Mouse (Mus musculus): ENCODE data around the gene Cenpo. TPM values are rescaled to one million over a fixed set of nuclear protein-coding genes. Genes with fewer than 3 reads are reported as not detected.

Gene Cenpo
- polyA plus RNA-seq, 1 experiment from 2014 or later = 8.3 TPM

GRCm38 (mm10) chr12:4188171-4189059 is 45.7 kb downstream of the Cenpo start:
- no peak overlapping the region for H3K9ac ChIP-seq (ENCODE audit: low read depth, low read length)
- H3K27me3 ChIP-seq (ENCODE audit: control insufficient read depth, insufficient read depth, low read depth, low read length) = no peaks in the 10 kb centered on the region
- WGBS (ENCODE audit: insufficient replicate concordance) = 37% methylated on average over 14 of the region's 14 CpGs
- H3K4me2 ChIP-seq (ENCODE audit: low read depth, low read length) = no peak overlapping the region
- H3K4me1 ChIP-seq (ENCODE audit: control insufficient read depth, low read depth, low read length) = no peaks in the 10 kb centered on the region
- no peaks in the 10 kb centered on the region for H3K9me3 ChIP-seq (replicated peaks; ENCODE audit: control insufficient read depth, low read length)
- ATAC-seq (ENCODE audit: low read depth) = 0 out of 2 replicates have a peak, but pooled peaks have one; percentile 9
- H3K27ac ChIP-seq (ENCODE audit: low read length) = no peak overlapping the region
- no peaks in the 10 kb centered on the region for H3K36me3 ChIP-seq (ENCODE audit: control insufficient read depth, insufficient read depth)
- no peak overlapping the region for H3K4me3 ChIP-seq (ENCODE audit: low read depth, low read length)

- no peaks in the 10 kb centered on the region for H3K27me3 ChIP-seq (ENCODE audit: control insufficient read depth, insufficient read depth, low read depth, low read length)
- H3K4me2 ChIP-seq (ENCODE audit: low read depth, low read length) = no peak overlapping the region
- no peaks in the 10 kb centered on the region for H3K36me3 ChIP-seq (ENCODE audit: control insufficient read depth, insufficient read depth)
- H3K4me3 ChIP-seq (ENCODE audit: low read depth, low read length) = no peak overlapping the region
- H3K9ac ChIP-seq (ENCODE audit: low read depth, low read length) = no peak overlapping the region
- H3K9me3 ChIP-seq (replicated peaks; ENCODE audit: control insufficient read depth, low read length) = no peaks in the 10 kb centered on the region
- ATAC-seq (ENCODE audit: low read depth) = no peak
- 36% methylated on average over 2 of the region's 2 CpGs for WGBS (ENCODE audit: insufficient replicate concordance)
- no peaks in the 10 kb centered on the region for H3K4me1 ChIP-seq (ENCODE audit: control insufficient read depth, low read depth, low read length)
- no peak overlapping the region for H3K27ac ChIP-seq (ENCODE audit: low read length)
Observed at GRCm38 (mm10) chr12:4184648-4185047, 49.4 kb downstream of the Cenpo start.

GRCm38 (mm10) chr12:4180507-4180906 is 53.6 kb downstream of the Cenpo start:
- no peak overlapping the region for H3K4me2 ChIP-seq (ENCODE audit: low read depth, low read length)
- no peak for ATAC-seq (ENCODE audit: low read depth)
- H3K27me3 ChIP-seq (ENCODE audit: control insufficient read depth, insufficient read depth, low read depth, low read length) = no peaks in the 10 kb centered on the region
- no peak overlapping the region for H3K4me3 ChIP-seq (ENCODE audit: low read depth, low read length)
- H3K4me1 ChIP-seq (ENCODE audit: control insufficient read depth, low read depth, low read length) = no peaks in the 10 kb centered on the region
- H3K9me3 ChIP-seq (replicated peaks; ENCODE audit: control insufficient read depth, low read length) = no peaks in the 10 kb centered on the region
- H3K27ac ChIP-seq (ENCODE audit: low read length) = no peak overlapping the region
- WGBS (ENCODE audit: insufficient replicate concordance) = 34% methylated on average over 3 of the region's 3 CpGs
- no peaks in the 10 kb centered on the region for H3K36me3 ChIP-seq (ENCODE audit: control insufficient read depth, insufficient read depth)
- H3K9ac ChIP-seq (ENCODE audit: low read depth, low read length) = no peak overlapping the region

DNA sequence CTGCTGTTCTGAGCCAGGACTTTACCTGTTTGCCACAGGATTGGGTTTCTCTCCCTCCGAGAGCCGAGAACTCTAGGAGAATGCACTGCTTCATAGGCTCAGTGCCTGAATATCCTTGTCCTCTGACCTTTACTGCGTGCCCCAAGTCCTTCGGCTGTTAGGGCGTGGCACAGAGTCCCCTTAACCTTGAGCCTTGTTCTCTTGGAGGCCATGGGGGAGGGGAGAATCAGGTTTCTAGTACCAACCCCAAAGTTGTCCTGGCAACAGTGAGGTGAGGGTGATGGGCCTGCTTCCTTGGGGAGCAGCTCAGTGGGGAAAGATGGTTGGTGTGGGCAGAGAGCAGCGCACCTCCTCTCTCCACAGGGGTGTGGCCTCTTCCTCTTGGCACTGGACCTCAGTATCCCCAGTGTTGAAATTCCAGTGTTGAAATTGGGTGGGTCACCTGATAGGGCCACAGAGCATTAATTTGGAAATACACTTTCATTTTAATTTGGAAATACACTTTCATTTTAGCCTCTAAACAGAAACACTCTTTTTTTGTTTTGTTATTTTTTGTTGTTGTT is 54.3 kb downstream of the Cenpo start:
- Histone ChIP-seq H3K27ac (ENCODE audit: low read length) (no peak overlapping the region), H3K4me1 (ENCODE audit: control insufficient read depth, low read depth, low read length) (no peaks in the 10 kb centered on the region), H3K4me3 (ENCODE audit: low read depth, low read length) (no peak overlapping the region), H3K4me2 (ENCODE audit: low read depth, low read length) (no peak overlapping the region), H3K9me3 (replicated peaks; ENCODE audit: control insufficient read depth, low read length) (no peaks in the 10 kb centered on the region), H3K36me3 (ENCODE audit: control insufficient read depth, insufficient read depth) (no peaks in the 10 kb centered on the region), H3K9ac (ENCODE audit: low read depth, low read length) (no peak overlapping the region), H3K27me3 (ENCODE audit: control insufficient read depth, insufficient read depth, low read depth, low read length) (no peaks in the 10 kb centered on the region)
- ATAC-seq (ENCODE audit: low read depth) = no peak
- WGBS (ENCODE audit: insufficient replicate concordance) = 60% methylated on average over 6 of the region's 6 CpGs

DNA sequence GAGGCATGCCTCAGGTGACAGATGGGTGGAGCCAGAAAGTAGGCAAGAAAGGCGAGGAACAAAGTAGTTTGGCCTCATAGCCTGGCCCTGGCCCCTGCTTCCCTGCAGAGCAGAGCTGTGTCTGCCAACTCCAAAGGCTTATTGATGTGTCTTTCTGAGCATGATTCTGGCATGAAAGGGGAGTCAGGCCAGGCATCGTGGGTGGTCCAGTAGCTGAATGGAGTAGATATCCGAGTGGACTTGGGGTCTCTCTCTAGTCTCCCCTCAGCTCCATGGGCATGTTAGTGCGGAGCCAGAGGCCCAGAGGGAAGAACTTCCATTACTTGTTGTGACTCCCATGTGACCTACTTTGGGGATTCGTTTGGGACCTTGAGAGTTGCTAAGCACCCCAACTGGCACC is 55.3 kb downstream of the Cenpo start:
- no peaks in the 10 kb centered on the region for H3K4me1 ChIP-seq (ENCODE audit: control insufficient read depth, low read depth, low read length)
- H3K27me3 ChIP-seq (ENCODE audit: control insufficient read depth, insufficient read depth, low read depth, low read length) = no peaks in the 10 kb centered on the region
- no peaks in the 10 kb centered on the region for H3K9me3 ChIP-seq (replicated peaks; ENCODE audit: control insufficient read depth, low read length)
- H3K4me3 ChIP-seq (ENCODE audit: low read depth, low read length) = no peak overlapping the region
- no peaks in the 10 kb centered on the region for H3K36me3 ChIP-seq (ENCODE audit: control insufficient read depth, insufficient read depth)
- no peak overlapping the region for H3K9ac ChIP-seq (ENCODE audit: low read depth, low read length)
- no peak overlapping the region for H3K27ac ChIP-seq (ENCODE audit: low read length)
- 50% methylated on average over 5 of the region's 5 CpGs for WGBS (ENCODE audit: insufficient replicate concordance)
- ATAC-seq (ENCODE audit: low read depth) = no peak
- H3K4me2 ChIP-seq (ENCODE audit: low read depth, low read length) = no peak overlapping the region

GRCm38 (mm10) chr12:4173108-4173790 is 60.8 kb downstream of the Cenpo start:
- Histone ChIP-seq H3K27ac (ENCODE audit: low read length) (no peak overlapping the region), H3K4me3 (ENCODE audit: low read depth, low read length) (no peak overlapping the region), H3K36me3 (ENCODE audit: control insufficient read depth, insufficient read depth) (no peaks in the 10 kb centered on the region), H3K27me3 (ENCODE audit: control insufficient read depth, insufficient read depth, low read depth, low read length) (no peaks in the 10 kb centered on the region), H3K4me1 (ENCODE audit: control insufficient read depth, low read depth, low read length) (no peaks in the 10 kb centered on the region), H3K9me3 (replicated peaks; ENCODE audit: control insufficient read depth, low read length) (no peaks in the 10 kb centered on the region), H3K4me2 (ENCODE audit: low read depth, low read length) (no peak overlapping the region), H3K9ac (ENCODE audit: low read depth, low read length) (no peak overlapping the region)
- 77% methylated on average over 15 of the region's 15 CpGs for WGBS (ENCODE audit: insufficient replicate concordance)
- ATAC-seq (ENCODE audit: low read depth) = no peak

- H3K9me3 ChIP-seq (replicated peaks; ENCODE audit: control insufficient read depth, low read length) = no peaks in the 10 kb centered on the region
- H3K4me2 ChIP-seq (ENCODE audit: low read depth, low read length) = no peak overlapping the region
- no peak overlapping the region for H3K4me3 ChIP-seq (ENCODE audit: low read depth, low read length)
- no peaks in the 10 kb centered on the region for H3K4me1 ChIP-seq (ENCODE audit: control insufficient read depth, low read depth, low read length)
- no peak for ATAC-seq (ENCODE audit: low read depth)
- no peak overlapping the region for H3K27ac ChIP-seq (ENCODE audit: low read length)
- 64% methylated on average over 5 of the region's 5 CpGs for WGBS (ENCODE audit: insufficient replicate concordance)
- H3K36me3 ChIP-seq (ENCODE audit: control insufficient read depth, insufficient read depth) = no peaks in the 10 kb centered on the region
- no peaks in the 10 kb centered on the region for H3K27me3 ChIP-seq (ENCODE audit: control insufficient read depth, insufficient read depth, low read depth, low read length)
- no peak overlapping the region for H3K9ac ChIP-seq (ENCODE audit: low read depth, low read length)
Observed at GRCm38 (mm10) chr12:4169622-4170021, 64.5 kb downstream of the Cenpo start.

- no peak for ATAC-seq (ENCODE audit: low read depth)
Observed at GRCm38 (mm10) chr12:4169058-4169457, 65.0 kb downstream of the Cenpo start.

GRCm38 (mm10) chr12:4166970-4167369 is 67.1 kb downstream of the Cenpo start:
- H3K4me3 ChIP-seq (ENCODE audit: low read depth, low read length) = no peak overlapping the region
- H3K27me3 ChIP-seq (ENCODE audit: control insufficient read depth, insufficient read depth, low read depth, low read length) = no peaks in the 10 kb centered on the region
- no peak overlapping the region for H3K4me2 ChIP-seq (ENCODE audit: low read depth, low read length)
- ATAC-seq (ENCODE audit: low read depth) = no peak
- H3K4me1 ChIP-seq (ENCODE audit: control insufficient read depth, low read depth, low read length) = no peaks in the 10 kb centered on the region
- no peaks in the 10 kb centered on the region for H3K9me3 ChIP-seq (replicated peaks; ENCODE audit: control insufficient read depth, low read length)
- H3K36me3 ChIP-seq (ENCODE audit: control insufficient read depth, insufficient read depth) = no peaks in the 10 kb centered on the region
- no peak overlapping the region for H3K9ac ChIP-seq (ENCODE audit: low read depth, low read length)
- WGBS (ENCODE audit: insufficient replicate concordance) = 32% methylated on average over 3 of the region's 3 CpGs
- H3K27ac ChIP-seq (ENCODE audit: low read length) = no peak overlapping the region

More at GRCm38 (mm10) chr12:4169058-4169457, 65.0 kb downstream of the Cenpo start:
- H3K4me2 ChIP-seq (ENCODE audit: low read depth, low read length) = no peak overlapping the region
- no peaks in the 10 kb centered on the region for H3K36me3 ChIP-seq (ENCODE audit: control insufficient read depth, insufficient read depth)
- H3K4me3 ChIP-seq (ENCODE audit: low read depth, low read length) = no peak overlapping the region
- no peaks in the 10 kb centered on the region for H3K4me1 ChIP-seq (ENCODE audit: control insufficient read depth, low read depth, low read length)
- no peaks in the 10 kb centered on the region for H3K9me3 ChIP-seq (replicated peaks; ENCODE audit: control insufficient read depth, low read length)
- no peak overlapping the region for H3K27ac ChIP-seq (ENCODE audit: low read length)
- no peaks in the 10 kb centered on the region for H3K27me3 ChIP-seq (ENCODE audit: control insufficient read depth, insufficient read depth, low read depth, low read length)
- no peak overlapping the region for H3K9ac ChIP-seq (ENCODE audit: low read depth, low read length)
- 75% methylated on average over 1 of the region's 1 CpGs for WGBS (ENCODE audit: insufficient replicate concordance)
